Mouse (Mus musculus): ENCODE measurements around the gene Alox12b.

The Alox12b gene

GRCm38 (mm10) chr11:69123056-69123692 lies 33.6 kb upstream of the Alox12b start:
- DNase-seq (ENCODE audit: low spot score in 2 of 2), result peak; percentile 95

- DNase-seq (ENCODE audit: low spot score in 2 of 2), result peak; percentile 93
These were observed 32.9 kb upstream of the Alox12b start for GRCm38 (mm10) chr11:69123693-69124497.

DNA sequence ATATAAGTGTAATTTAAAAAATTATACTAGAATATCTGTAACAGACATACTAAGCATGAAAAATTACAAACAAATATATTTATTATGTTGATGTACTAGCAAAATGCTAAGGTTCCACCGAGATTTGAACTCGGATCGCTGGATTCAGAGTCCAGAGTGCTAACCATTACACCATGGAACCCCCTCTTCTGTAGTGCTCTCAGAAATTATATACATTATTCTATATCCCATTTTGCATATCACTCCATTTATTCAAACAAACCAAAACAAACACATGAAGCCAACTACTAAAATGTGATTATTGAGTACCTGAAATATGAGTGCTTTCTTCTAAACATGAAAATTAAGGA lies 32.3 kb upstream of the Alox12b start:
- DNase-seq (ENCODE audit: low spot score in 2 of 2), result peak; percentile 72 to 81

DNA sequence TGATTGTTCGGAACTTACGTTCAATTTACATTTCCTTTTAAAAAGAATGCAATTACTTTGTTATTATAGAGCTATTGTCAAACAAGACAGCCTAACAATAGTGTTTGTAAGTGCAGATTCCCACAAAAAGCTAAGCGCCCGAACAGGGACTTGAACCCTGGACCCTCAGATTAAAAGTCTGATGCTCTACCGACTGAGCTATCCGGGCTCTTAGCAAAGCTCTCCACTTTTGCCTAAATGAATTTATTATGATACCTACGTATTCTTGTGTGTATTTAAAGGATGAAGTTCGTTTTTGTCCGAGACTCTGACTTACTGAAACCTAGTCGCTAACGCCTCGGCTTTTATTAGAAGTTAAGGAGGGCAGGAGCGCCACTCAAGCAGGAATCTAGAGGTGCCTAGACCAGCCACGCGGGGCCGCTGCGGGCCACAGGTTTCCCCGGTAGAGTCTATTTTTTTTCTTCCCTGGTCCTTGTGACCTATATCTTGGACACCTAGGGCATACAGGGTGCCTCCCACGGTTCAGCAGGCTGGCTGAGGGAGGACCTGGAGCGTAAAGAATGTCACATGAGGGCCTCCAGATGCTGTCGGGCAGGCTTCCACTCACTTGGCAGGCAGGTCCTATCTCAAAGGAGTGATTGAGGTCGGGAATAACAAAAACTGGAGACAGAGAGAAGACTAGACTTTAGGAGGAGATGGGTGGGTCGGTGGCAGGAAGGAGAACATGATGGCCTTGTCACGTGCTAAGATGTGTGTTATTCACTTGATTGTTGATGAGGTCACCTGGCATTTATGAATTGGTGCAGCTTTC lies 31.5 kb upstream of the Alox12b start:
- peak; percentile 85 to 87 for DNase-seq (ENCODE audit: low spot score in 2 of 2)

- DNase-seq (ENCODE audit: low spot score in 2 of 2), result no peak
These were observed 31.1 kb upstream of the Alox12b start, which contains the start of gene Aloxe3 for GRCm38 (mm10) chr11:69125852-69125918. Aloxe3 (plus strand) TSS chr11:69125896.

DNA sequence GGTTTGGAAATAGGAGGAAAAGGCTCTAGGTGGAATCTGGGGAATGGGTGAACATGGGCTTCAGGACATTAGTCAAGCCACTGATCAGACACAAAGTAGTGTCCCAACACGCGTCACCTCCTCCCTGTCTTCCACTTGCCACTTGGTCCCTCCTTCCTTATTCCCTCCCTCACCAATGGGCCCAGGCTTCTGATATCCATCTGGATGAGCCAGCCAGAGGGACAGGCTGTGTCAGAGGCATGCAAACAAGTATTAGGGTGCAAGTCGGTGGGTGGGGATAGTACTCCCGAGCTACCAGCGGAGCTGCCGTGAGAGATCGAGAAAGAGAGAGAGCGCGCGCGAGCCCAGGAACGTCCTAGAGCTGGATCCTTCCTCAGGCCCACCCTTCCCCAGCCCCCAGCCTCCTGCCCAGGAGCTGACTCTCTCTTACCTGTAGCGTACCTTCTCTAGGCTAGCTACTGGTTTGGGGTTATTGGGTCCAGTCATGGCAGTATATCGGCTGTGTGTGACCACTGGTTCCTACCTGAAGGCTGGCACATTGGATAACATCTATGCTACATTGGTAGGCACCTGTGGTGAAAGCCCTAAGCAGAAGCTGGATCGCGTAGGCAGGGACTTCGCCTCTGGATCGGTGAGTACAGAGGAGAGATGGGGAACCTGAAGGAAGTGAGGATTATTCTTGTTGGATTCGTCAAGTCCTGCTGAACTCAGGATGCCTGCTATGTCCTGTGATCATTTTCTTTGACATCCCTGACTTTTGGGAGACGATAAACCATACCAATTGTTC lies 30.7 kb upstream of the Alox12b start:
- DNase-seq (ENCODE audit: low spot score in 2 of 2), result peak in 1 of 2 experiments; percentile 60

DNA sequence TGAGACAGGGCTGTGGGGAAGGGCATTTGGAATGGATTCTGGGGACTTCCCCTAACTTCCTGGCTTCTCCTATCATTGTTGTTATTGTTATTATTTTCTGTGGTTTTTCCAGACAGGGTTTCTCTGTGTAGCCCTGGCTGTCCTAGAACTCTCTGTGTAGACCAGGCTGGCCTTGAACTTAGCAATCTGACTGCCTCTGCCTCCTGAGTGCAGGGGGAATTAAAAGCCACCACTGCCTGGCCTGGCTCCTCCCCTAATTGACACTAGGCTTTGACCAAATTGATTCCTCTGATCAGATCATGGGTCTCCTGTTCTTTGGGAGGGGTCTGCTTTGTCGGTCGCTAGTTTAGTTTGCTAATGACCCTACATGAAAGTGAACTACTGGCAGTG lies 30.1 kb upstream of the Alox12b start:
- no peak for DNase-seq (ENCODE audit: low spot score in 2 of 2)

DNA sequence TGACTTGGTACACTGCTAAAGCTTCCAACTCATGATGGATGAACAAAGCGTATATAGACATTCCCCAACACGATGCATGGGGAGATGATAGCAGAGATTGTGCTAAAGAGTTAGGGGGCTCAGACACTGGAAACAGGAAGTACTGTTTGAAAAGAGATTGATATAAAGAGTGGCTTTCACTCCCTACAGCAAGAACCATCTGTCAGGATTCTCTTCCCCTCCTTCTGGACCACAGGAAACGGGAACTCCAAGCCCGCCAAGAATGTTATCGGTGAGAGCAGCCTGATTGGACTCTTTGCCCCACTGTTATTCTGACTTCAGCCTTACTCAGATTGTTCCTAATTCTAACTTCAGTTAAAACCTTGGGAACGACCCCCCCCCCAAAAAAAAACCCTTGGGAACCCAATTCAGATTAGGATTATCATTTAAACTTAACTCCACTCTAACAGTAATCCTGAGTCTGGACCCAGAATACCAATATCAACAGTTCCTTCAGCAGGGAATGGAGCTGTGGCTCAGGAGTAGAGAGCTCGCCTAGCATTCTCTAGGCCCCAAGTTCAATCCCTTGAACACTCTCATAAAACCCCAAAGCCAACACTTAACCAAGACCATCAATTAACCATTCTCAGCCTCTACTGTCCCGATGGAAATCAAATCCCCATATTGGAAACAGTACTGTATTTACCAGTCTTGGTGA lies 28.2 kb upstream of the Alox12b start:
- DNase-seq (ENCODE audit: low spot score in 2 of 2), result no peak

DNA sequence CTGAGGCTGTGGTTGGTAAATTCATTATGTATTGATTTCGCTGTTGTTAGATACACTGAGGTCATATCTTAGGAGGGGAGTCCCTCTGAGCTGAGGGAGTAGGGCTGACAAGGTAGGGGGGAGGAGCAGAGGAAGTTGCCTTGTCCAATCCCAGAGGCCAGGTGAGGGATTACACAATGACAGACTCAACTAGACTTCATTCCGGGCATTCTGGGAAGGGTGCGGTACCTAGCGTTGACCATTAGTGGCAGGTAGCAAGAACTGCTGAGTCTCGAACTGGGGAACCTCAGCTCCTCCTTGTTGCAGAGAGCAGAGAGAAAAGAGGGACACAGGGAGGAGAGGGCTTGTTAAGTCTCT lies 23.2 kb upstream of the Alox12b start:
- no peak for DNase-seq (ENCODE audit: low spot score in 2 of 2)

DNA sequence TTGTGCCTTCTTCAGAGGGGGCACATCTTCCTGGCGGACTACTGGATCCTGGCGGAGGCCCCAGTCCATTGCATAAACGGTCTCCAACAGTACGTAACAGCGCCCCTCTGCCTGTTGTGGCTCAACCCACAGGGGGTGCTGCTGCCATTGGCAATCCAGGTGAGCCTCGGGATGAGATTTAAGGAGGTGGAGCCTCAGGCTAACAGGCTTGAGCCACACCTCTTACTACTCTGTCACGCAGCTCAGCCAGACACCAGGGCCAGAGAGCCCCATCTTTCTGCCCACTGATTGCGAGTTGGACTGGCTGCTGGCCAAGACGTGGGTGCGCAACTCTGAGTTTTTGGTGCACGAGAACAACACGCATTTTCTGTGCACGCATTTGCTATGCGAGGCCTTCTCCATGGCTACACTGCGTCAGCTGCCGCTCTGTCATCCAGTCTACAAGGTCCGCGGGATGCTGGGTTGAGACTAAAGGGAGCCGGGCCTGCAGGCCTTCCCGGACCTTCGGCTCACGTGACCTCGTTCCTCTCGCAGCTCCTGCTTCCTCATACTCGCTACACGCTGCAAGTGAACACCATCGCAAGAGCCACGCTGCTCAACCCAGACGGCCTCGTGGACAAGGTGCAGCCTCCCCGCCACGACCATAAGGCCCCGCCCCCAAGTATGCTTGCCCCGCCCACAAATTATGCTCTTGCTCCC lies 22.7 kb upstream of the Alox12b start:
- DNase-seq (ENCODE audit: low spot score in 2 of 2), result peak; percentile 86 to 93

DNA sequence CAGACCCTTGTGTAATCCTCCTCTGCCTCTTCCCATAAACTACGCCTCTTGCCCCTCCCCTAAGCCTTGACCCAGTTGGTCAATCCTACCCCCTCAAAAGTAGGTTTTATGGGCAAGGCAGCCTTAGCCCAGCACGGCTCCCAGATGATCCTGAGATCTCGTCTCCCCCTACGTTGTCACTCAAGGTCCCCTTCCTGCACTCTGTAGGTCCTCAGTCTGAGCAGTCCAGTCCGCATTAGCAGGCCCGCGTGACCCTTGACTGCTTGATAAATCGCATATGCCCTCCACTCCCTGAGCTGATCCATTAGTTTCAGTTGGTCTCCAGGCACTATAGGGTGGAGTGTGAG lies 22.2 kb upstream of the Alox12b start:
- DNase-seq (ENCODE audit: low spot score in 2 of 2), result no peak

DNA sequence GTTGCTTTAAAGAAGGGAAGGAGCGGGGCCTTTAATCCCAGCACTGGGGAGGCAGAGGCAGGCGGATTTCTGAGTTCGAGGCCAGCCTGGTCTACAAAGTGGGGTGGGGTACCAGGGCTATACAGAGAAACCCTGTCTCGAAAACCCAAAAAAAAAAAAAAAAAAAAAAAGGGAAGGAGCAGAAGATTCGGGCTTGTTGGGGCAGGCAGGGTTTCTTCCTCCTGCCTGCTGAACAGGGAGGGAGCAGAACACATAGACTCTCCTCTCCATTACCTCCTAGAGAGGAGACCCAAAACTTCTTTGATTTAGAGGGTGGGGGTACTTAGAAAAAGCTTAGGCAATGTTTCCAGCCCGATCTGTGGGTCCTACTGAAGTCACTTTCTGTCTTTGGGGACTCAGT lies 21.4 kb upstream of the Alox12b start:
- no peak for DNase-seq (ENCODE audit: low spot score in 2 of 2)

DNA sequence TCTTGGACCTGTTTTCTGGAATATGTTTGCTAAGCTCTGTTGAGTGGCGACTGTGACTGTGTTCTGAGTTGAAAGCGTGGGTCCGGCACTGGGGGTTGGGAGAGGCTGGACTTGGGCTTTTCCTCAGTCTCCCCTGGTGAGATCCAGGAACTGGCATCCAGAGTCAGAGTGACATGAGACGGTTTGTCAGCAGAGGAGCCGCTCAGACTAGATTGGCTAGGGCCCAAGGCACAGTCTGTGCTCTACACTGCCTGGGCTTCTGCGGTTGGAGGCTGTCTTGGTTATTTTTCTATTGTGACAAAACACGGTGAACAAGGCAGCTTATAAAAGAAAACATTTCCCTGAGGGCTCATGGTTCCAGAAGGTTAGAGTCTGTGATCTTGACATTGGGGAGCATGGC lies 9.2 kb upstream of the Alox12b start:
- no peak for DNase-seq (ENCODE audit: low spot score in 2 of 2)

- no peak for DNase-seq (ENCODE audit: low spot score in 2 of 2)
These were observed 8.3 kb upstream of the Alox12b start for GRCm38 (mm10) chr11:69148451-69148960.

GRCm38 (mm10) chr11:69149728-69150127 lies 7.1 kb upstream of the Alox12b start:
- peak; percentile 55 to 59 for DNase-seq (ENCODE audit: low spot score in 2 of 2)

GRCm38 (mm10) chr11:69150444-69150843 lies 6.3 kb upstream of the Alox12b start:
- peak; percentile 66 to 84 for DNase-seq (ENCODE audit: low spot score in 2 of 2)

DNA sequence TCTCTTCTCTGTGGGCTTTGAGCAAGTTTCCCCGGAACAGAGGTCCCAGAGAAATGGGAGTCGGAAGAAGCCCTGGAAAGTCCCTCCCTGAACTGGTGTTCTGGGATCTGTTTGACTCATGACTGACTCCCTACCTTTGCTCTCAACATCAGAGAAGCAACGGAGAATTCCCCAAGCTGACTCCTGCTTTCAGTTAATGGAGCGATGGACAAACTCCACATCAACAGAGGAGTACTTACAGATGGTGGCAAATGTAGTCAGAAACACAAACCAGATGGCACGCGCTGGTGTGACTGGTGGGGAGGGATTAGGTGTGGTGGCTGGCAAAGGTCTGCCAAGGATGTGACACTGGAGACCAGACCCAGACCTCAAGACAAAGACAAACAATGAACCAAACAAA lies 5.8 kb upstream of the Alox12b start:
- no peak for DNase-seq (ENCODE audit: low spot score in 2 of 2)

- DNase-seq (ENCODE audit: low spot score in 2 of 2), result no peak
These were observed 3.0 kb upstream of the Alox12b start for GRCm38 (mm10) chr11:69153831-69154230.

DNA sequence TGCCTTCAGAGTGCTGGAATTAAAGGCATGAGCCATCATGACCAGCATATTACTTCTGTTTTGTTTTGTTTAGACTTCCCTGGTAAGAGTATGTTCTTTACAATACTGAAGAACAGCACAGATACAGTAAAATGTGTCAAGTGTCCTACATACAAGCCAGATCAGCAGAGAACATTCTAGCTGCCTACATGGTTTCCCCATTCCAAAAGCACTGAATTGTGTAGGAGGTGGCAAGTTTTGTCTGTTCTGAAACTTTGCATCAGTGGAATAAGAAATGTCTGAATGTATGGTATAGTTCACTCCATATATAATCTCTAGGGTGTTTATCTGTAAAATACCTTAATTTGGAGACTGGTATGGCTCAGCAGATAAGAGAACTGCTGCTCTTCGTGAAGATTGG lies 1.4 kb upstream of the Alox12b start:
- DNase-seq (ENCODE audit: low spot score in 2 of 2), result no peak

- DNase-seq (ENCODE audit: low spot score in 2 of 2), result peak in 1 of 2 experiments; percentile 39
These were observed 12.5 kb downstream of the Alox12b start for GRCm38 (mm10) chr11:69169313-69169712.

DNA sequence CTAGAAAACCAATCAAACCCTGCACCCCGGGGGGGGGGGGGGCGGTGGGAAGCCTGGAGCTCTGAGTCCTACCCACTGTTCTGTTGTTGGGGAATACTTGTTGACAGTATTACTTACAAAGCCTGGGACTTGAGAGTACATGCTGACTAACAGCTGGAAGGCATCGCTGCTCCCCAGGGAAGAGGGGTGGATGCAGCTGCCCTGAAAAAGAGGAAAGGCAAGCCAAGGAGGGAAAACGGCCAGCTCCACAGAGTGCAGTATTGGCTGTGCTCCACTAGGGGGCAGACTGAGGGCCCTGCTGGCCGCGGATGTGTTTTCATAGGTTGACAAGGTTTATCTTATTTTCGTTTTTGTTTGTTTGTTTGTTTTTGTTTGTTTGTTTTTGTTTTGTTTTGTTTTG lies 14.8 kb downstream of the Alox12b start:
- peak; percentile 59 to 76 for DNase-seq (ENCODE audit: low spot score in 2 of 2)
